8 mouse cellular contexts compared by ENCODE assay signal in the genomic region with DNA sequence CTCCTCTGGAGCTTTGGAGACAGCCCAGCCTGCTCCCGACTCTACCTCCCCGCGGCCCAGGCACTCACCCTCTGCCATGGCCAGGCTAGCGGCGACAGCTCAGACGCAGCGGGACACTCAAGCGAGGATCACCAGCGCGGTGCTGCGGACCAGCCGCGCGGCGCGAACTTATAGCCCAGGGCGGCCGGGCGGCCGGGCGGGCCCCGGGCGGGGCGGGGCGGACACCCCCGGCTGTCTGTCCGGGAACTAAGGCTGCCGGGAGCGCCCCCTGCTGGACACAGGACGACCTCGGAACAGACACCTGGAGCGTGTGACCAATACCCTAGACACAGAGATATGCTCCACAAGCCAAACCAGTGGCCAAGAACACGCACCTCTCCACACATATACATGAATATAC. TPM values are rescaled to one million over a fixed set of nuclear protein-coding genes. Genes with fewer than 3 reads are reported as not detected.
DNase-seq lines count a peak whose midpoint lies in the region; ATAC-seq lines count a peak whose summit lies in the region.

A gene (minus strand): TSS at position 214 of the 400 bp plus-strand sequence.

- H3K27ac ChIP-seq in hindbrain, embryonic 14.5 days, result no peak within 1 kb of the TSS

- H3K9ac ChIP-seq in hindbrain, embryonic 14.5 days, result peak within 1 kb of the TSS; percentile 39; the same call in 1 of the 2 replicates

- ATAC-seq in hindbrain, embryonic 14.5 days (ENCODE audit: low FRiP score), result peak; percentile 57; the same call in 1 of the 2 replicates

- WGBS in hindbrain, embryonic 14.5 days, result 2% methylated on average over 31 of the region's 33 CpGs

- peak within 1 kb of the TSS; percentile 52 for H3K4me2 ChIP-seq in hindbrain, embryonic 14.5 days (replicated peaks)

- H3K4me3 ChIP-seq in hindbrain, embryonic 14.5 days (replicated peaks; ENCODE audit: low read length), result peak within 1 kb of the TSS; percentile 26

- H3K27me3 ChIP-seq in hindbrain, embryonic 14.5 days (ENCODE audit: control insufficient read depth, insufficient read depth, low read length), result no peaks in the 10 kb centered on the region

- H3K9me3 ChIP-seq in hindbrain, embryonic 14.5 days (ENCODE audit: control insufficient read depth, low read length), result 0 out of 2 replicates have a peak, but pooled peaks cover 3% of the 10 kb centered on the region

- DNase-seq in NIH3T3 (ENCODE audit: low read depth), result peak; percentile 86
- DNase-seq in cerebellum, postnatal 14 days, result peak; percentile 84 to 86
- peak; percentile 55 to 68 for DNase-seq in frontal cortex, postnatal 36 days (ENCODE audit: low spot score in 2 of 2)
- peak; percentile 67 for DNase-seq in hindbrain, embryonic 14.5 days (ENCODE audit: low spot score)
- DNase-seq in layer of hippocampus, postnatal 36 days, result peak; percentile 67 to 70
- DNase-seq in lung, postnatal 4 days, result peak; percentile 91 to 94
- peak; percentile 83 for DNase-seq in retina, postnatal 1 day
- DNase-seq in urinary bladder, adult 18-20 months (ENCODE audit: low spot score in 2 of 2), result peak; percentile 90 to 95

- H3K36me3 ChIP-seq in hindbrain, embryonic 14.5 days (replicated peaks; ENCODE audit: control insufficient read depth, insufficient read depth), result no peaks in the 10 kb centered on the region

- H3K4me1 ChIP-seq in hindbrain, embryonic 14.5 days (replicated peaks; ENCODE audit: control insufficient read depth, insufficient read depth, low read length), result 0 out of 2 replicates have a peak, but pooled peaks cover 3% of the 10 kb centered on the region

RNA-seq across cellular contexts. Expression of the gene that starts here (rescaled TPM):
- polyA plus RNA-seq in hindbrain, embryonic 14.5 days (2014; fragmentation: Nextera tagmentation; extraction: Ambion mirVana), result 5.5 and 6.1 TPM in 2 replicates
- total RNA-seq in layer of hippocampus, postnatal 36 days (2021), result 10 to 100 TPM in 1 of 2 experiments, 1 to 10 TPM in 1; 7.9 to 12.7 TPM
